Mouse (Mus musculus) MEL (cell line): ENCODE measurements around the gene Pde3a.

ENCODE experiments used
- CTCF ChIP-seq, 3 experiments: IDR thresholded peaks in 2 of 3; conservative IDR thresholded peaks in 1 of 3; 2 replicates each; pipeline ENCODE4 v1.5.1; 2011 to 2012; ENCODE audit warnings: low read length in 3 of 3, low read depth in 2 of 3, mild to moderate bottlenecking in 2 of 3, improper control_type of control experiment in 1 of 3, inconsistent platforms in 1 of 3, mixed read lengths in 1 of 3, moderate library complexity in 1 of 3; ENCODE audit not compliant: control insufficient read depth in 1 of 3, insufficient read depth in 1 of 3, poor library complexity in 1 of 3, severe bottlenecking in 1 of 3
- E2F4 ChIP-seq: IDR thresholded peaks from 2 replicates; pipeline ENCODE4 v1.6.1; 2011; ENCODE audit warnings: low read depth, low read length, improper control_type of control experiment, borderline replicate concordance
- EP300 ChIP-seq, 2 experiments: IDR thresholded peaks; 2 replicates each; pipeline ENCODE4 v1.6.1; 2011; ENCODE audit warnings: improper control_type of control experiment in 2 of 2, low read length in 2 of 2, low read depth in 1 of 2, mild to moderate bottlenecking in 1 of 2
- ETS1 ChIP-seq: IDR thresholded peaks from 2 replicates; pipeline ENCODE4 v1.6.1; 2012; ENCODE audit warnings: low read depth, mild to moderate bottlenecking, inconsistent platforms, low read length, improper control_type of control experiment, moderate library complexity
- MAFK ChIP-seq: IDR thresholded peaks from 2 replicates; pipeline ENCODE4 v1.6.1; 2011; ENCODE audit warnings: low read depth, mild to moderate bottlenecking, low read length, improper control_type of control experiment, borderline replicate concordance
- POLR2A ChIP-seq, 2 experiments: IDR thresholded peaks; 2 replicates each; pipeline ENCODE4 v1.6.1; 2011 to 2012; ENCODE audit warnings: low read length in 2 of 2, mild to moderate bottlenecking in 2 of 2, control low read depth in 1 of 2, improper control_type of control experiment in 1 of 2, low read depth in 1 of 2, moderate library complexity in 1 of 2; ENCODE audit not compliant: control insufficient read depth in 1 of 2, insufficient read depth in 1 of 2, poor library complexity in 1 of 2
- TCF12 ChIP-seq: IDR thresholded peaks from 2 replicates; pipeline ENCODE4 v1.6.1; 2014; ENCODE audit warnings: low read depth, mild to moderate bottlenecking, inconsistent platforms, low read length, improper control_type of control experiment, moderate library complexity
- USF1 ChIP-seq: IDR thresholded peaks from 2 replicates; pipeline ENCODE4 v1.6.1; 2014; ENCODE audit warnings: low read depth, mild to moderate bottlenecking, inconsistent platforms, low read length, improper control_type of control experiment, moderate library complexity
- ZNF384 ChIP-seq: IDR thresholded peaks from 2 replicates; pipeline ENCODE4 v1.6.1; 2012; ENCODE audit warnings: low read depth, mild to moderate bottlenecking, inconsistent platforms, low read length, improper control_type of control experiment

DNA sequence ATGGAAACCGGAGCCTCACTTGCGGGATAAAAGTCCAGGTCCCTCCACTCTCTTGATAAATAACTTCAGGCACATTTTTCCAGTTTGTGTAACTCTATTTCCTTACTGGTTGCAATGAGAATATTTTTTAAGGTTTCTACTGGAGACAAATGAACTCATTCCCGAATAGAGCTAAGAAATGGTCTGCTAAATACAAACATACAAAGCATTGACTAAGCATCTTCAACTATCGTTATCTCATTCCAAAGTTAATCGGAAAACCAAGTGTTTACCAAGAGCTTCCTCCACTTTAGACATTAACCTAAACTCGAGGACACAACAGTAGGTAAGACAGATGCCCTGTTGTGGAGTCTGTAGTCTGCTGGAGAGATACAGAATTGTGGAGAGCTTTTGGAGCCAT is 41.5 kb upstream of the Pde3a start:
- TF ChIP-seq EP300 (IDR thresholded peaks at IDR 0.05; ENCODE audit: low read depth in 1 of 2, low read length in 2 of 2) (no peak), CTCF (IDR thresholded peaks at IDR 0.05 in 2 of 3, conservative IDR thresholded peaks at IDR 0.05 in 1 of 3; ENCODE audit: control insufficient read depth in 1 of 3, insufficient read depth in 1 of 3, low read depth in 2 of 3, low read length in 3 of 3, poor library complexity in 1 of 3, severe bottlenecking in 1 of 3) (no peak), E2F4 (no peak), ZNF384 (no peak), TCF12 (no peak), POLR2A (IDR thresholded peaks at IDR 0.05; ENCODE audit: control insufficient read depth in 1 of 2, insufficient read depth in 1 of 2, low read depth in 1 of 2, low read length in 2 of 2, poor library complexity in 1 of 2) (no peak), MAFK (no peak), USF1 (no peak), ETS1 (no peak)
